Mouse (Mus musculus): ENCODE results near the gene Klra17.
"Not testable (repeated sequence)": the region's sequence is repeated elsewhere in the genome, so short reads cannot be mapped to it uniquely, and the experiment has no call there.

Gene Klra17

GRCm38 (mm10) chr6:129876549-129876948 is at the start of gene Klra17:
Gene Klra17 (minus strand): TSS chr6:129876672.
- DNase-seq (ENCODE audit: low spot score): no peak

GRCm38 (mm10) chr6:129917476-129917946 is 41.0 kb upstream of the Klra17 start, which contains the start of gene Klra5:
Gene Klra5 (minus strand): TSS chr6:129917650.
- not testable (repeated sequence) for DNase-seq (ENCODE audit: low spot score)

GRCm38 (mm10) chr6:129916996-129917395 is 40.5 kb upstream of the Klra17 start:
- DNase-seq (ENCODE audit: low spot score): no peak

GRCm38 (mm10) chr6:129882525-129882924 is 6.1 kb upstream of the Klra17 start:
- no peak for DNase-seq (ENCODE audit: low spot score)

- not testable (repeated sequence) for DNase-seq (ENCODE audit: low spot score)
These were observed 14.1 kb downstream of the Klra17 start, which contains the start of gene Gm17631 for GRCm38 (mm10) chr6:129862349-129862748. Gene Gm17631 (plus strand): TSS chr6:129862649.

GRCm38 (mm10) chr6:129825559-129825958 is 50.9 kb downstream of the Klra17 start:
- DNase-seq (ENCODE audit: low spot score): no peak

- DNase-seq (ENCODE audit: low spot score): no peak
These were observed 52.5 kb downstream of the Klra17 start for GRCm38 (mm10) chr6:129824004-129824403.

- DNase-seq (ENCODE audit: low spot score): no peak
These were observed 58.7 kb downstream of the Klra17 start for GRCm38 (mm10) chr6:129817731-129818130.

- not testable (repeated sequence) for DNase-seq (ENCODE audit: low spot score)
These were observed 92.3 kb downstream of the Klra17 start, which contains the start of gene Gm156 for GRCm38 (mm10) chr6:129784170-129784569. Gene Gm156 (minus strand): TSS chr6:129784270.
